Mouse (Mus musculus) stomach, embryonic 14.5 days (tissue): ENCODE data around the gene Myo9a. TPM values are rescaled to one million over a fixed set of nuclear protein-coding genes. Genes with fewer than 3 reads are reported as not detected.
"Not testable (repeated sequence)": the region's sequence is repeated elsewhere in the genome, so short reads cannot be mapped to it uniquely, and the experiment has no call there.

Experiments used
- ATAC-seq: fragments of 200-750 bp; cut with Nextera tagmentation; 2 replicates; pipeline ENCODE4 v1.8.0; 2017; ENCODE audit warnings: low read depth, moderate TSS enrichment; ENCODE audit not compliant: insufficient number of reproducible peaks, insufficient read depth, low FRiP score
- H3K27ac ChIP-seq: fragments of 300-500 bp; sonication (generic); 2 replicates; pipeline ENCODE4 v1.5.1; 2014; ENCODE audit warnings: mild to moderate bottlenecking, low read length, moderate library complexity, mixed read lengths
- H3K27me3 ChIP-seq: fragments of 300-500 bp; sonication (generic); 2 replicates; pipeline ENCODE4 v1.6.1; 2014; ENCODE audit warnings: low read length, control low read depth, mixed read lengths; ENCODE audit not compliant: control insufficient read depth, insufficient read depth
- H3K36me3 ChIP-seq: fragments of 300-500 bp; sonication (generic); 2 replicates; pipeline ENCODE4 v1.6.1; 2014; ENCODE audit warnings: mild to moderate bottlenecking, control low read depth, low read length, moderate library complexity, mixed read lengths; ENCODE audit not compliant: control insufficient read depth, insufficient read depth
- H3K4me1 ChIP-seq: fragments of 300-500 bp; sonication (generic); 2 replicates; pipeline ENCODE4 v1.6.1; 2014; ENCODE audit warnings: low read length, control low read depth, mixed read lengths; ENCODE audit not compliant: control insufficient read depth, insufficient read depth
- H3K4me2 ChIP-seq: fragments of 300-500 bp; sonication (generic); replicated peaks from 2 replicates; pipeline ENCODE4 v1.6.1; 2014; ENCODE audit warnings: low read depth, low read length, control low read depth
- H3K4me3 ChIP-seq: fragments of 300-500 bp; sonication (generic); 2 replicates; pipeline ENCODE4 v1.5.1; 2014; ENCODE audit warnings: low read depth, low read length, control low read depth
- H3K9ac ChIP-seq: fragments of 300-500 bp; sonication (generic); replicated peaks from 2 replicates; pipeline ENCODE4 v1.6.1; 2014; ENCODE audit warnings: low read depth, mild to moderate bottlenecking, control low read depth, low read length, moderate library complexity, mixed read lengths
- H3K9me3 ChIP-seq: fragments of 300-500 bp; sonication (generic); 2 replicates; pipeline ENCODE4 v1.6.1; 2016; ENCODE audit warnings: low read depth, low read length, control low read depth; ENCODE audit not compliant: control insufficient read depth
- WGBS: fragments of 180-500 bp; shearing (Covaris S2); extraction: QIAGEN DNeasy Blood & Tissue Kit; methylation state at CpG from one replicate; pipeline ENCODE4 v1.1.7; 2014; 5-methylcytosine and 5-hydroxymethylcytosine counted together
- polyA plus RNA-seq: library from polyadenylated mRNA; unstranded; fragments of >200 nt; fragmentation: Nextera tagmentation; extraction: Ambion mirVana; gene quantifications from 2 replicates; pipeline ENCODE4 v1.2.1, GENCODE M21; 2014

The Myo9a gene
- polyA plus RNA-seq, 1 experiment from 2014 or later = 18.9 TPM

DNA sequence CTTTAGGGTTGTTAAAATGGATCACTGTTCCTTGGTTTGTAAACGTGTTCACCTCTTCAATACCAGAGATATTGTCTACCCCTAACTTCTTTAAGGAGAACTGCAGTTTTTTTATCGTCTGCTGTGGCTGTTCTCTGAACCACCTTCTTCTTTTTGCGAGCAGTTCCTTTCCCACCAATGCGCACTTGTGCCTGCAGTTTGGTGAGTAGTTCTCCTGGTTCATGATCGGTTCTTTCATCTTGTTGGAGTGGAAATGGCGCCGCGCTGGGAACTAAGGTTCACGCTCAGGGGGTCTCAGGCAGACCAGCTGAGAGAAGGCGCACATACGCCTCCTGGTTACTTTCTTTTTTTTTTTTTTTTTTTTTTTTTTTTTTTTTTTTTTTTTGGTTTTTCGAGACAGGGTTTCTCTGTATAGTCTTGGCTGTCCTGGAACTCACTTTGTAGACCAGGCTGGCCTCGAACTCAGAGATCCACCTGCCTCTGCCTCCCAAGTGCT, 16.3 kb downstream of the Myo9a start:
- H3K27me3 ChIP-seq, ATAC-seq, H3K27ac ChIP-seq, H3K9me3 ChIP-seq, H3K36me3 ChIP-seq, H3K4me1 ChIP-seq, H3K9ac ChIP-seq, H3K4me2 ChIP-seq, H3K4me3 ChIP-seq: not testable (repeated sequence)
- WGBS = 87% methylated on average over 11 of the region's 13 CpGs

DNA sequence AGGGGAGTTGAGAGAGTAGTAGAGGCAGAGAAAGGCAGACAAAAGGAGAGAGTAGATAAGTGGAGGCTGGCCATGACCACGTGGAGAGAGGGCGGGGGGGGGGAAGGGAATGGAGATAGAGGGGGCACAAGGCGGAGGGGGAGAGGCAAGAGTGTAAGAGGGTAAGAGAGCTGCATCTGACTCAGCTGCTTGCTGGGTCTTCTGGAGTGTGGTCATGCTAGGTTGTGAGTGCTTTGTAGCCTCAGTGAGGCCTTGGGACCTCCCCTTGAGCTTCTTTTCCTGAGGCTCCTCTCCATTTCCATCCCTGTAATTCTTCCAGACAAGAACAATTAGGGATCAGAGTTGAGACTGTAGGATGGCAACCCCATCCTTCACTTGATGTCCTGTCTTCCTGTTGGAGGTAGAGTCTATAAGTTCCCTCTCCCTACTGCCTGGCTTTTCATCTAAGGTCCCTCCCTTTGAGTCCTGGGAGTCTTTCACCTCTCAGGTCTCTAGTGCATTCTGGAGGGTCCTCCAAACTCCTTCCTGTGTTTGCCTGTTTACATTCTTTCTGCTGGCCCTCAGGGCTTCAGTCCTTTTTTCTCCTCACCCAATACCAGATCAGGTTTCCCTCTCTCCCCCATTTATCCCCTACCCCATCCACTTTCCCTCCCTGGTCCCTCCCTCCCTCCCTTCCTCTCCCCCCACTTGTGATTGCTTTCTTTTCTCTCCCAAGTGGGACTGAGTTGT, 55.5 kb downstream of the Myo9a start:
- not testable (repeated sequence) for H3K9me3 ChIP-seq, H3K9ac ChIP-seq, H3K4me1 ChIP-seq, ATAC-seq, H3K27me3 ChIP-seq, H3K36me3 ChIP-seq, H3K27ac ChIP-seq, H3K4me2 ChIP-seq, H3K4me3 ChIP-seq
- 80% methylated on average over 3 of the region's 3 CpGs for WGBS

DNA sequence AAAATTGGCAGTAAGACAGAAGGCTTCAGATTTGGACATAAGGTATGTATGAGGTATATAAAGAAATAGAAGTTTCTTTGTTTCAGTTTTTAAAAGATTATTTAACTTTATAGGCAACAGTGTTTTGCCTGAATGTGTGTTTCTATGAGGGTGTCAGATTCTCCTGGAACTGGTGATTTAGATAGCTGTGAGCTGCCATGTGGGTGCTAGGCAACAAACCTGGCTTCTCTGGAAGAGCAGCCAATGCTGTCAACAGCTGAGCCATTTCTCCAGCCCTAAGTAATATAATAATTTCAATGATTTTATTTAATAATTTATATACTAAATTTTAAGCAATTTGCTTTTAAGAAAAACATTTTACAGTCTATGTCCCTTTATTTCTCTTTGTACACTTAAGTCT, 133.9 kb downstream of the Myo9a start:
- Histone ChIP-seq H3K36me3 (peaks cover 10% of the 10 kb centered on the region; the same call in 1 of the 2 replicates), H3K27me3 (no peaks in the 10 kb centered on the region), H3K4me2 (no peak overlapping the region), H3K9me3 (no peaks in the 10 kb centered on the region), H3K4me1 (no peaks in the 10 kb centered on the region), H3K27ac (no peak overlapping the region), H3K4me3 (no peak overlapping the region), H3K9ac (no peak overlapping the region)
- ATAC-seq = no peak

DNA sequence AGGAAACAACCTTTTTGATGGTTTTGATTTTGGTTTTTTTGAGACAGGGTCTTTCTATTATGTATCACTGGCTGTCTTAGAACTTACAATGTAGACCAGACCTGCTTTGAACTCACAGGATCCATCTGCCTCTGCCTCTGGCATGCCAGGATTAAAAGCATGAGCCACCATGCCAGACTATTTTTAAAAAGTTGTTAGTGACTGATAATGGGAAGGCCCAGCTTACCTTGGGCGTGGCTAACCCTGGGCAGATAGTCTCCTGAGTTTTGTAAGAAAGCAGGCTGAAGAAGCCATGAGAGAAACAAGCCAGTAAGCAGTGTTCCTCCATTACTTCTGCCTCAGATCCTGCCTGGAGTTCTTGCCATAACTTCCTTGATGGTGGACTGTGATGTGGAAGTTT, 152.7 kb downstream of the Myo9a start:
- Histone ChIP-seq H3K9me3 (no peaks in the 10 kb centered on the region), H3K4me3 (no peak overlapping the region), H3K36me3 (peaks cover 6% of the 10 kb centered on the region; the same call in 1 of the 2 replicates), H3K9ac (no peak overlapping the region), H3K27ac (no peak overlapping the region), H3K27me3 (no peaks in the 10 kb centered on the region), H3K4me1 (no peaks in the 10 kb centered on the region), H3K4me2 (no peak overlapping the region)
- 93% methylated on average over 1 of the region's 1 CpGs for WGBS
- ATAC-seq = no peak

DNA sequence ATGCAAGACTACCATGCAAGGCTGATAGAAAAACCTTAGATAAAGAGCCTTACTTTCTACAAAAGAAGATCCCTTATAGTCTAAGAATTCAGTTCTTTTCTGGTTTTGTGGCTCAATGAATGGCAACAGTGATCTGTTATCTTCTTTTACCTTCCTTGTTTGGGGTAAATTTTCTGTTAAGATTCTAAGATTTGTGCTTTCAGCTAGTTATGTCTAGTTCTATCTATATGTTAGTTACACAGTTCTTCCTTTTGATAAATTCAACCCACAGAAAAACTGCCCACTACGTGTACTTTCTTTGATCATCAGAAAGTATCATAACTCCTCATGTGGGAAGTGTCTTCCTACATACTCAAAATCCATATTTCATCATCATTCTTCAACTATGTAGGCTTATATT, 164.1 kb downstream of the Myo9a start:
- no peak for ATAC-seq
- Histone ChIP-seq H3K9ac (no peak overlapping the region), H3K4me2 (no peak overlapping the region), H3K4me3 (no peak overlapping the region), H3K27ac (no peak overlapping the region), H3K36me3 (peaks cover 11% of the 10 kb centered on the region), H3K9me3 (no peaks in the 10 kb centered on the region), H3K4me1 (no peaks in the 10 kb centered on the region), H3K27me3 (no peaks in the 10 kb centered on the region)
- 81% methylated on average over 1 of the region's 1 CpGs for WGBS

DNA sequence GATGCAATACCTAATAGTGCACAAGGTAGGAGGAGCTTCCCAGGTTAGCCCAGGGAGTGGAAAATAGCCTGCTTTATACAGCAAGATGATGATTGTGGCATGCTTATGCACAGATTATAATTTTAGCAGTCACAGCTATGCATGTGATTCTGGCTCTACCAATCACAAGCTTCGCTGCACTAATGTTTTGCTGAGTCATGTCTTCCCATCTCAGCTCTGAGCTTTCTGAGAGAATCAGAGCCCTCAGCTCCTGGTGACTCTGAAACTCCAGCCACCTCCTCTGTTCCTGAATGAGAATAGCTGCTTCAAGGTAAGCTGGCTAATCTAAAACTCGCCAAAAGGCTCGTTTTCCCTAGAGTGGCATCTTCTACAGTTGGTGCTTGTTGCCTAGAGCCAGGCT, 179.6 kb downstream of the Myo9a start:
- Histone ChIP-seq H3K27me3 (no peaks in the 10 kb centered on the region), H3K36me3 (peaks cover 10% of the 10 kb centered on the region; the same call in 1 of the 2 replicates), H3K4me3 (no peak overlapping the region), H3K4me1 (no peaks in the 10 kb centered on the region), H3K4me2 (no peak overlapping the region), H3K27ac (no peak overlapping the region), H3K9ac (no peak overlapping the region), H3K9me3 (no peaks in the 10 kb centered on the region)
- ATAC-seq = no peak
- 74% methylated on average over 3 of the region's 3 CpGs for WGBS

DNA sequence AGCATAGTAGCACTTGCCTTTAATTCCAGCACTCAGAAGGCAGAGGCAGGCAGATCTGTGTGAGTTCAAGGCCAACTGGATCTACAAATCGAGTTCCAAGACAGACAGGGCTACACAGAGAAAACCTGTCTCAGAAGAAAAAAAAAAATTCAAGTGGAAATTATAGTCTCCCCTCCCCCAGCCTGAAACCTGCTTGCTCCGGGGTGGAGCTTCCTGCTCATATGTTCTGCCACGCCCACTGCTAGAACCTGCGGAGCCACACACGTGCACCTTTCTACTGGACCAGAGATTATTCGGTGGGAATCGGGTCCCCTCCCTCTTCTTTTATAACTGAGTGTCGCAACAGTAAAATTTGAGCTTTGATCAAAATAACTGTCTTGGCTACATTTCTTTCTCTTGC, 185.2 kb downstream of the Myo9a start:
- H3K4me3 ChIP-seq, H3K9me3 ChIP-seq, H3K27me3 ChIP-seq, ATAC-seq, H3K9ac ChIP-seq, H3K4me2 ChIP-seq, H3K36me3 ChIP-seq, H3K27ac ChIP-seq, H3K4me1 ChIP-seq: not testable (repeated sequence)
- 84% methylated on average over 8 of the region's 8 CpGs for WGBS

DNA sequence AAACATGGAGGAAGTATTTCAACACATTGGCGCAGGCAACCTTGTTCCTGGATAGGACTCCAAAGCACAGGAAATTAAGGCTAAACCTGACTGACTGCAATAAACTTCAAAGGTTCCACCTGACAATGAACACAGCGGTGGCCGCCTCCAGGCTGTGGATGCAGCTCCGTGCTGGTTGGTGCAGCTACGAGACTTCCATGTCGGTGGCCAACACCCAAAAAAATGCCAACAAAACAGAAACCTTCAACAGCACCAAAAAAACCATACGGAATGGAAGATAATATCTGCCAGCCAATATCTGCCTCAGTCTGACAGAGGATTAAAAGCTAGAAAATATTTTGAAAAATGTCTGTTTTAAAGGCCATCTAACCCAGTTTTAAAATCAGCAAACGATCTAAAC, 187.8 kb downstream of the Myo9a start:
- WGBS = 90% methylated on average over 8 of the region's 8 CpGs

DNA sequence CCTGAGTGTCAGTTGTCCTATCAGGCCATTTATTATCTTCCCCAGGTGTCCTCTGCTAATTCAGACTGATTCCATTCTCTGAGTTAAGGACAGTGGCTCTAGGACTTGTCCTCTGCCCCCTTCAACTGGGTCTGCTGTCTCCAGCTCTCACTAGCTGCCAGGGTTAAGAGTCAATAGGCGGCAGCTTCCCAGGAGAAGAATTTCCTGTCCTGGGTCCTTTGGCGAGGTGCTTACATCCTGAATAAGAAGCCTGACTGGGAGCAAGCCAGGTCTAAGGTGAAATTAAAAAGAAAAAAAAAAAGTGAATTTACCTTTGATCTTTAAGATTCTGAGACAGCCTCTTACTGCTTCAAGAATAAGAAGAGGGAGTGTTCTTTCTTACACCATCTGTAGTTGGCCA, 189.0 kb downstream of the Myo9a start:
- Histone ChIP-seq H3K4me1 (0 out of 2 replicates have a peak, but pooled peaks cover 5% of the 10 kb centered on the region), H3K27me3 (no peaks in the 10 kb centered on the region), H3K27ac (no peak overlapping the region), H3K4me2 (no peak overlapping the region), H3K9me3 (no peaks in the 10 kb centered on the region), H3K9ac (no peak overlapping the region), H3K36me3 (no peaks in the 10 kb centered on the region), H3K4me3 (no peak overlapping the region)
- WGBS = 65% methylated on average over 2 of the region's 2 CpGs
- ATAC-seq = no peak

More for the DNA sequence above, 187.8 kb downstream of the Myo9a start:
- Histone ChIP-seq H3K4me3 (no peak overlapping the region), H3K9ac (no peak overlapping the region), H3K4me2 (no peak overlapping the region), H3K4me1 (0 out of 2 replicates have a peak, but pooled peaks cover 5% of the 10 kb centered on the region), H3K9me3 (no peaks in the 10 kb centered on the region), H3K36me3 (no peaks in the 10 kb centered on the region), H3K27me3 (no peaks in the 10 kb centered on the region), H3K27ac (no peak overlapping the region)
- ATAC-seq = no peak
